Comparison of ENCODE assay signal across 15 mouse cellular contexts in genomic region chr15:98956000-98956399, GRCm38 (mm10). TPM values are rescaled to one million over a fixed set of nuclear protein-coding genes. Genes with fewer than 3 reads are reported as not detected.
DNase-seq lines count a peak whose midpoint lies in the region; ATAC-seq lines count a peak whose summit lies in the region.
"Had no signal": no experiment of that assay in that cellular context is flagged by ENCODE, and none has a peak within 500 bp of the region (broad histone marks: within the 10 kb centered on the region; RNA-seq: fewer than 3 reads in every experiment).

No protein-coding gene starts in this region.

- no peaks in the 10 kb centered on the region for H3K27me3 ChIP-seq in neural tube, embryonic 11.5 days (ENCODE audit: control insufficient read depth, insufficient read depth, low read length)
- no peaks in the 10 kb centered on the region for H3K27me3 ChIP-seq in hindbrain, embryonic 12.5 days
- no peaks in the 10 kb centered on the region for H3K27me3 ChIP-seq in midbrain, embryonic 13.5 days
- H3K27me3 ChIP-seq: Patski had no signal

- H3K4me2 ChIP-seq in neural tube, embryonic 11.5 days (ENCODE audit: low read depth): no peak overlapping the region
- peak overlapping the region; percentile 67 for H3K4me2 ChIP-seq in hindbrain, embryonic 12.5 days (replicated peaks)
- peak overlapping the region; percentile 70 for H3K4me2 ChIP-seq in midbrain, embryonic 13.5 days (replicated peaks)
- H3K4me2 ChIP-seq: lung, embryonic 14.5 days had no signal

- H3K27ac ChIP-seq in neural tube, embryonic 11.5 days (ENCODE audit: low read depth, low read length): peak overlapping the region; percentile 98; the same call in 1 of the 2 replicates
- peak overlapping the region; percentile 100 for H3K27ac ChIP-seq in hindbrain, embryonic 12.5 days
- H3K27ac ChIP-seq in midbrain, embryonic 13.5 days: peak overlapping the region; percentile 100

- WGBS in neural tube, embryonic 11.5 days: 84% methylated on average over 4 of the region's 4 CpGs
- WGBS in hindbrain, embryonic 12.5 days: 79% methylated on average over 4 of the region's 4 CpGs
- 56% methylated on average over 4 of the region's 4 CpGs for WGBS in midbrain, embryonic 13.5 days

- no peaks in the 10 kb centered on the region for H3K36me3 ChIP-seq in neural tube, embryonic 11.5 days (ENCODE audit: control insufficient read depth, insufficient read depth, low read length)
- H3K36me3 ChIP-seq in hindbrain, embryonic 12.5 days: peaks cover 2% of the 10 kb centered on the region
- H3K36me3 ChIP-seq in midbrain, embryonic 13.5 days: peaks cover 2% of the 10 kb centered on the region

- DNase-seq in neural tube, embryonic 11.5 days (ENCODE audit: low spot score): no peak
- DNase-seq in neural tube, embryonic 10.5 days (ENCODE audit: extremely low spot score, low spot score): no peak
- DNase-seq in cerebellum, adult 9-10 months: no peak
- DNase-seq in spleen, adult 18-20 months: no peak
- no peak for DNase-seq in kidney, postnatal 4 days
- no peak for DNase-seq in kidney, postnatal 14 days
- DNase-seq: cerebellum, adult 11 months; embryo, embryonic 11 days; kidney, adult 8-10 months; lung, embryonic 14.5 days; thymus, adult 18-20 months had no signal

- 0 out of 2 replicates have a peak, but pooled peaks cover 9% of the 10 kb centered on the region for H3K4me1 ChIP-seq in neural tube, embryonic 11.5 days (ENCODE audit: control insufficient read depth, insufficient read depth, low read length)
- peaks cover 8% of the 10 kb centered on the region for H3K4me1 ChIP-seq in hindbrain, embryonic 12.5 days
- peaks cover 15% of the 10 kb centered on the region for H3K4me1 ChIP-seq in midbrain, embryonic 13.5 days (replicated peaks)

- no peak overlapping the region for H3K9ac ChIP-seq in neural tube, embryonic 11.5 days (ENCODE audit: low read length)
- peak overlapping the region; percentile 54; the same call in 1 of the 2 replicates for H3K9ac ChIP-seq in hindbrain, embryonic 12.5 days
- peak overlapping the region; percentile 100 for H3K9ac ChIP-seq in midbrain, embryonic 13.5 days (replicated peaks)
- H3K9ac ChIP-seq: lung, embryonic 14.5 days had no signal

- no peaks in the 10 kb centered on the region for H3K9me3 ChIP-seq in neural tube, embryonic 11.5 days (ENCODE audit: control insufficient read depth, low read length)
- no peaks in the 10 kb centered on the region for H3K9me3 ChIP-seq in hindbrain, embryonic 12.5 days (replicated peaks)
- no peaks in the 10 kb centered on the region for H3K9me3 ChIP-seq in midbrain, embryonic 13.5 days

- H3K4me3 ChIP-seq in neural tube, embryonic 11.5 days (ENCODE audit: low read depth, low read length): no peak overlapping the region
- no peak overlapping the region for H3K4me3 ChIP-seq in hindbrain, embryonic 12.5 days
- H3K4me3 ChIP-seq in midbrain, embryonic 13.5 days (replicated peaks): no peak overlapping the region

- no peak for ATAC-seq in neural tube, embryonic 11.5 days (ENCODE audit: insufficient read depth, low FRiP score, low TSS enrichment)
- no peak for ATAC-seq in hindbrain, embryonic 12.5 days (ENCODE audit: low FRiP score)
- no peak for ATAC-seq in midbrain, embryonic 13.5 days
- ATAC-seq: Patski had no signal

RNA-seq across cellular contexts. Expression of gene Tuba1a, which starts 2.5 kb away (rescaled TPM):
- 8,277 and 8,733 TPM in 2 replicates for polyA plus RNA-seq in neural tube, embryonic 11.5 days (2014; fragmentation: Nextera tagmentation; extraction: Ambion mirVana)
- 9,547 and 9,692 TPM in 2 replicates for polyA plus RNA-seq in hindbrain, embryonic 12.5 days (2016; fragmentation: Nextera tagmentation; extraction: Ambion mirVana)
- polyA plus RNA-seq in midbrain, embryonic 13.5 days (2015; fragmentation: Nextera tagmentation; extraction: Ambion mirVana): 15,883 and 15,999 TPM in 2 replicates

RNA-seq across cellular contexts. Expression of gene Gm49450, which starts 2.6 kb away (rescaled TPM):
- polyA plus RNA-seq in neural tube, embryonic 11.5 days (2014; fragmentation: Nextera tagmentation; extraction: Ambion mirVana): not detected in 2 replicates
- not detected in 2 replicates for polyA plus RNA-seq in hindbrain, embryonic 12.5 days (2016; fragmentation: Nextera tagmentation; extraction: Ambion mirVana)
- polyA plus RNA-seq in midbrain, embryonic 13.5 days (2015; fragmentation: Nextera tagmentation; extraction: Ambion mirVana): not detected in 2 replicates
- polyA plus RNA-seq: heart, embryonic 14.5 days; lung, embryonic 14.5 days; Patski had no signal

RNA-seq across cellular contexts. Expression of gene Tuba1b, which starts 21.6 kb away (rescaled TPM):
- polyA plus RNA-seq in neural tube, embryonic 11.5 days (2014; fragmentation: Nextera tagmentation; extraction: Ambion mirVana): 1,967 and 2,051 TPM in 2 replicates
- polyA plus RNA-seq in hindbrain, embryonic 12.5 days (2016; fragmentation: Nextera tagmentation; extraction: Ambion mirVana): 1,219 and 1,243 TPM in 2 replicates
- 1,161 and 1,231 TPM in 2 replicates for polyA plus RNA-seq in midbrain, embryonic 13.5 days (2015; fragmentation: Nextera tagmentation; extraction: Ambion mirVana)

RNA-seq across cellular contexts. Expression of gene Lmbr1l, which starts 38.0 kb away (rescaled TPM):
- 7.1 and 8.9 TPM in 2 replicates for polyA plus RNA-seq in neural tube, embryonic 11.5 days (2014; fragmentation: Nextera tagmentation; extraction: Ambion mirVana)
- polyA plus RNA-seq in hindbrain, embryonic 12.5 days (2016; fragmentation: Nextera tagmentation; extraction: Ambion mirVana): 38.4 and 39.2 TPM in 2 replicates
- polyA plus RNA-seq in midbrain, embryonic 13.5 days (2015; fragmentation: Nextera tagmentation; extraction: Ambion mirVana): 40.7 and 50.1 TPM in 2 replicates

RNA-seq across cellular contexts. Expression of gene Dhh, which starts 57.7 kb away (rescaled TPM):
- 0.44 and 2.3 TPM in 2 replicates for polyA plus RNA-seq in neural tube, embryonic 11.5 days (2014; fragmentation: Nextera tagmentation; extraction: Ambion mirVana)
- polyA plus RNA-seq in hindbrain, embryonic 12.5 days (2016; fragmentation: Nextera tagmentation; extraction: Ambion mirVana): 0.84 and 1.1 TPM in 2 replicates
- polyA plus RNA-seq in midbrain, embryonic 13.5 days (2015; fragmentation: Nextera tagmentation; extraction: Ambion mirVana): 0.48 and 0.82 TPM in 2 replicates
- polyA plus RNA-seq: Patski had no signal
